ENCODE assay signal across 8 mouse cellular contexts in the genomic region with DNA sequence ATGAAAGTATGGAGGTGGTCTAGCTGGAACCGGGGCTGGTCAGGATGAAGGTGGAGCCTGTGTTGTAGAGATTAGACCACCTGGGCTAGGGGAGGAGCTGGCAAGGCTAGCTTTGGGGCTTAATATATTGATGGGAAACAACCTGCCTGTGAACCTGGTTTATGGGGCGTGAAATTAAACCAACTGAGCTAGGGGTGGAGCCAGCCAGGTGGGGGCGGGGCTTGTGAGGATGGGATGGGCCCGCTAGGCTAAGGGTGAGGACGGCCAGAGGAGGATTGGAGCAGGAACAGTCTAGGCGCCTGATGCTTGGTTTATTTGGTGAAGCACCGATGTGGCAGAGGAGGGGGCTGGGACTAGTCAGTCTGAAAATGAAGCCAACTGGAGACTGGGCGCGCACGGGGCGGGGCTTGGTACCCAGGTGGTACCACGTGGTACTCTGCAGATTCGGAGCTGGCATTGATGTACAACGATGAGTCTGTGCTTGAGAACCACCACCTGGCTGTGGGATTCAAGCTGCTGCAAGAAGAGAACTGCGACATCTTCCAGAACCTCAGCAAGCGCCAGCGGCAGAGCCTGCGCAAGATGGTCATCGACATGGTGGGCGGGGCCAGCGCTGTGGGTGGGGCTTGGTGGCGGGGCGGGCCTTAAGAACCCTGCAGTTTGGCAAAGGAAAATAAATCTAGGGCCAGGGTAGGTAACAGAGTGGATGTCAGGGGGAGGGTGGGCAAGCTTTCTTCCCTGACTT. TPM values are rescaled to one million over a fixed set of nuclear protein-coding genes. Genes with fewer than 3 reads are reported as not detected.
A peak's percentile ranks its signal among the peaks of the same experiment; 100 is the strongest.
DNase-seq lines count a peak whose midpoint lies in the region; ATAC-seq lines count a peak whose summit lies in the region.

No protein-coding gene starts in this region.

- H3K4me3 ChIP-seq in lung, embryonic 16.5 days (ENCODE audit: low read length): peak overlapping the region; percentile 46
- peak overlapping the region; percentile 39 for H3K4me3 ChIP-seq in forebrain, embryonic 12.5 days (replicated peaks)
- peak overlapping the region; percentile 49 for H3K4me3 ChIP-seq in stomach, embryonic 16.5 days (replicated peaks; ENCODE audit: low read length)

- H3K9me3 ChIP-seq in lung, embryonic 16.5 days (ENCODE audit: control insufficient read depth, low read length): no peaks in the 10 kb centered on the region
- no peaks in the 10 kb centered on the region for H3K9me3 ChIP-seq in forebrain, embryonic 12.5 days
- H3K9me3 ChIP-seq in stomach, embryonic 16.5 days (replicated peaks; ENCODE audit: control insufficient read depth, low read length): no peaks in the 10 kb centered on the region

- no peak overlapping the region for H3K27ac ChIP-seq in lung, embryonic 16.5 days (ENCODE audit: low read length)
- H3K27ac ChIP-seq in forebrain, embryonic 12.5 days: no peak overlapping the region
- H3K27ac ChIP-seq in stomach, embryonic 16.5 days (ENCODE audit: low read length): no peak overlapping the region

- DNase-seq in lung, postnatal 36 days: no peak
- peak; percentile 78 for DNase-seq in kidney, postnatal 10 days
- peak; percentile 55 for DNase-seq in mesoderm, embryonic 11.5 days (ENCODE audit: low read depth, low spot score)
- no peak for DNase-seq in gastrocnemius, adult 8-10 months (ENCODE audit: low spot score in 2 of 2)
- DNase-seq in gastrocnemius, adult 18-20 months (ENCODE audit: low spot score): no peak

- 0 out of 2 replicates have a peak overlapping the region, but pooled peaks have one; percentile 41 for H3K9ac ChIP-seq in lung, embryonic 16.5 days (ENCODE audit: low read length)
- peak overlapping the region; percentile 44; the same call in 1 of the 2 replicates for H3K9ac ChIP-seq in forebrain, embryonic 12.5 days
- H3K9ac ChIP-seq in stomach, embryonic 16.5 days (ENCODE audit: low read length): peak overlapping the region; percentile 57

- H3K27me3 ChIP-seq in lung, embryonic 16.5 days (ENCODE audit: control insufficient read depth, insufficient read depth, low read depth, low read length): no peaks in the 10 kb centered on the region
- peaks cover 8% of the 10 kb centered on the region for H3K27me3 ChIP-seq in forebrain, embryonic 12.5 days
- no peaks in the 10 kb centered on the region for H3K27me3 ChIP-seq in stomach, embryonic 16.5 days (ENCODE audit: control insufficient read depth, insufficient read depth, low read length)

- H3K36me3 ChIP-seq in lung, embryonic 16.5 days (ENCODE audit: control insufficient read depth, insufficient read depth, low read length): peaks cover 2% of the 10 kb centered on the region; the same call in 1 of the 2 replicates
- H3K36me3 ChIP-seq in forebrain, embryonic 12.5 days (replicated peaks): peaks cover 3% of the 10 kb centered on the region; the same call in 1 of the 2 replicates
- H3K36me3 ChIP-seq in stomach, embryonic 16.5 days (ENCODE audit: control insufficient read depth, insufficient read depth, low read length): no peaks in the 10 kb centered on the region

- 5% methylated on average over 23 of the region's 23 CpGs for WGBS in lung, embryonic 16.5 days
- 2% methylated on average over 23 of the region's 23 CpGs for WGBS in forebrain, embryonic 12.5 days
- WGBS in stomach, embryonic 16.5 days: 6% methylated on average over 23 of the region's 23 CpGs

- H3K4me1 ChIP-seq in lung, embryonic 16.5 days (replicated peaks; ENCODE audit: control insufficient read depth, insufficient read depth, low read length): peaks cover 6% of the 10 kb centered on the region
- H3K4me1 ChIP-seq in forebrain, embryonic 12.5 days: peaks cover 9% of the 10 kb centered on the region
- peaks cover 11% of the 10 kb centered on the region; the same call in 1 of the 2 replicates for H3K4me1 ChIP-seq in stomach, embryonic 16.5 days (ENCODE audit: control insufficient read depth, insufficient read depth, low read length)

- peak; percentile 59; the same call in 1 of the 2 replicates for ATAC-seq in lung, embryonic 16.5 days (ENCODE audit: low read depth)
- peak; percentile 63; the same call in 1 of the 2 replicates for ATAC-seq in forebrain, embryonic 12.5 days (ENCODE audit: low FRiP score)
- ATAC-seq in stomach, embryonic 16.5 days (ENCODE audit: insufficient read depth, low FRiP score): peak; percentile 64

- H3K4me2 ChIP-seq in lung, embryonic 16.5 days (ENCODE audit: low read depth, low read length): peak overlapping the region; percentile 66
- peak overlapping the region; percentile 60 for H3K4me2 ChIP-seq in forebrain, embryonic 12.5 days
- peak overlapping the region; percentile 77 for H3K4me2 ChIP-seq in stomach, embryonic 16.5 days (ENCODE audit: low read depth, low read length)

RNA-seq across cellular contexts. Expression of a gene that starts 34.5 kb away (rescaled TPM):
- 60.4 and 61.3 TPM in 2 replicates for polyA plus RNA-seq in lung, embryonic 16.5 days (2015; fragmentation: Nextera tagmentation; extraction: Ambion mirVana)
- polyA plus RNA-seq in forebrain, embryonic 12.5 days (2016; fragmentation: Nextera tagmentation; extraction: Ambion mirVana): 47.5 and 49.6 TPM in 2 replicates
- polyA plus RNA-seq in stomach, embryonic 16.5 days (2015; fragmentation: Nextera tagmentation; extraction: Ambion mirVana): 52.5 and 56.4 TPM in 2 replicates
- total RNA-seq in gastrocnemius, adult 8-10 months (2022): 10 to 100 TPM; 54.9 to 59.4 (median 57.4) TPM
- total RNA-seq in gastrocnemius, adult 18-20 months (2021): 10 to 100 TPM; 50.8 to 51.5 TPM

RNA-seq across cellular contexts. Expression of a gene that starts 39.2 kb away (rescaled TPM):
- 9.7 and 11.0 TPM in 2 replicates for polyA plus RNA-seq in lung, embryonic 16.5 days (2015; fragmentation: Nextera tagmentation; extraction: Ambion mirVana)
- 12.8 and 14.5 TPM in 2 replicates for polyA plus RNA-seq in forebrain, embryonic 12.5 days (2016; fragmentation: Nextera tagmentation; extraction: Ambion mirVana)
- 4.7 TPM in 2 replicates for polyA plus RNA-seq in stomach, embryonic 16.5 days (2015; fragmentation: Nextera tagmentation; extraction: Ambion mirVana)
- 10 to 100 TPM; 40.7 to 51.5 (median 47.0) TPM for total RNA-seq in gastrocnemius, adult 8-10 months (2022)
- total RNA-seq in gastrocnemius, adult 18-20 months (2021): 10 to 100 TPM; 45.0 to 52.4 TPM

RNA-seq across cellular contexts. Expression of a gene that starts 43.5 kb away (rescaled TPM):
- polyA plus RNA-seq in lung, embryonic 16.5 days (2015; fragmentation: Nextera tagmentation; extraction: Ambion mirVana): 0.11 and 0.21 TPM in 2 replicates
- 0.33 and 0.38 TPM in 2 replicates for polyA plus RNA-seq in forebrain, embryonic 12.5 days (2016; fragmentation: Nextera tagmentation; extraction: Ambion mirVana)
- 1.8 and 2.0 TPM in 2 replicates for polyA plus RNA-seq in stomach, embryonic 16.5 days (2015; fragmentation: Nextera tagmentation; extraction: Ambion mirVana)
- under 1 TPM; 0.10 to 0.29 (median 0.15) TPM for total RNA-seq in gastrocnemius, adult 8-10 months (2022)
- under 1 TPM; 0.09 to 0.12 TPM for total RNA-seq in gastrocnemius, adult 18-20 months (2021)

RNA-seq across cellular contexts. Expression of a gene that starts 54.9 kb away (rescaled TPM):
- 265 and 301 TPM in 2 replicates for polyA plus RNA-seq in lung, embryonic 16.5 days (2015; fragmentation: Nextera tagmentation; extraction: Ambion mirVana)
- polyA plus RNA-seq in forebrain, embryonic 12.5 days (2016; fragmentation: Nextera tagmentation; extraction: Ambion mirVana): 260 and 272 TPM in 2 replicates
- 250 TPM in 2 replicates for polyA plus RNA-seq in stomach, embryonic 16.5 days (2015; fragmentation: Nextera tagmentation; extraction: Ambion mirVana)
- total RNA-seq in gastrocnemius, adult 8-10 months (2022): 100 to 1,000 TPM in 3 of 4 experiments, 10 to 100 TPM in 1; 95.0 to 132 (median 111) TPM
- 100 to 1,000 TPM; 128 to 140 TPM for total RNA-seq in gastrocnemius, adult 18-20 months (2021)

Comparison
In these comparisons a context has a peak if more than half of its experiments do, and no peak if none do; other contexts are left out.
1. DNase-seq: peak in kidney, postnatal 10 days (single experiment) and mesoderm, embryonic 11.5 days (single experiment); none in lung, postnatal 36 days (single experiment), gastrocnemius, adult 8-10 months (0 of 2) and gastrocnemius, adult 18-20 months (single experiment).
2. Peak in every context shown above with its lines, with median percentiles within 50 percentile points of each other: ATAC-seq, H3K4me2 ChIP-seq, H3K4me3 ChIP-seq and H3K9ac ChIP-seq.